Mouse (Mus musculus): ENCODE measurements around the gene Asb9. TPM values are rescaled to one million over a fixed set of nuclear protein-coding genes. Genes with fewer than 3 reads are reported as not detected.

Gene Asb9
- not detected for total RNA-seq (2021)
- long read RNA-seq, result 0 reads

- DNase-seq (ENCODE audit: low spot score in 2 of 2), result no peak
Measured at GRCm38 (mm10) chrX:164505709-164506498, at the start of gene Asb9. Asb9 (plus strand) TSS chrX:164506327.

GRCm38 (mm10) chrX:164459205-164459878 is 46.8 kb upstream of the Asb9 start:
- DNase-seq (ENCODE audit: low spot score in 2 of 2), result no peak

GRCm38 (mm10) chrX:164502258-164502657 is 3.9 kb upstream of the Asb9 start:
- no peak for DNase-seq (ENCODE audit: low spot score in 2 of 2)

- DNase-seq (ENCODE audit: low spot score in 2 of 2), result no peak
Measured at GRCm38 (mm10) chrX:164507068-164507467, 941 bp downstream of the Asb9 start.

- DNase-seq (ENCODE audit: low spot score in 2 of 2), result no peak
Measured at GRCm38 (mm10) chrX:164508728-164509127, 2.6 kb downstream of the Asb9 start.

- no peak for DNase-seq (ENCODE audit: low spot score in 2 of 2)
Measured at GRCm38 (mm10) chrX:164522138-164522537, 16.0 kb downstream of the Asb9 start.

GRCm38 (mm10) chrX:164526566-164526965 is 20.4 kb downstream of the Asb9 start:
- DNase-seq (ENCODE audit: low spot score in 2 of 2), result no peak

- DNase-seq (ENCODE audit: low spot score in 2 of 2), result peak in 1 of 2 experiments; percentile 60
Measured at GRCm38 (mm10) chrX:164541436-164542317, 35.5 kb downstream of the Asb9 start.

GRCm38 (mm10) chrX:164570195-164570594 is 64.1 kb downstream of the Asb9 start:
- DNase-seq (ENCODE audit: low spot score in 2 of 2), result no peak

GRCm38 (mm10) chrX:164576967-164577366 is 70.8 kb downstream of the Asb9 start:
- no peak for DNase-seq (ENCODE audit: low spot score in 2 of 2)

Other genes with a start within 250 kb of the Asb9 start
- under 1 TPM; 0.56 to 0.67 TPM for gene Bmx, start 248.1 kb upstream of the Asb9 start, total RNA-seq (2021)
- 1 to 10 TPM; 6.6 to 7.8 TPM for gene Pir, start 237.0 kb upstream of the Asb9 start, total RNA-seq (2021)
- gene Vegfd, start 132.9 kb upstream of the Asb9 start, total RNA-seq (2021), result 1 to 10 TPM; 2.6 to 5.0 TPM
- gene Piga, start 86.5 kb upstream of the Asb9 start, total RNA-seq (2021), result 1 to 10 TPM; 8.0 to 8.3 TPM
- gene Asb11, start 69.3 kb upstream of the Asb9 start, total RNA-seq (2021), result 1 to 10 TPM in 1 of 2 experiments, under 1 TPM in 1; 0.79 to 3.2 TPM